Mouse (Mus musculus): ENCODE results near the gene Krt86.
A peak's percentile ranks its signal among the peaks of the same experiment; 100 is the strongest.

The Krt86 gene

GRCm38 (mm10) chr15:101472952-101473528 is at the start of gene Krt86:
Krt86 (plus strand) TSS chr15:101473478.
- no peak for DNase-seq (ENCODE audit: low spot score)

- no peak for DNase-seq (ENCODE audit: low spot score)
Observed at GRCm38 (mm10) chr15:101424914-101425313, 48.4 kb upstream of the Krt86 start.

GRCm38 (mm10) chr15:101436611-101437010 is 36.7 kb upstream of the Krt86 start:
- no peak for DNase-seq (ENCODE audit: low spot score)

- DNase-seq (ENCODE audit: low spot score) = no peak
Observed at GRCm38 (mm10) chr15:101438555-101438954, 34.7 kb upstream of the Krt86 start, which contains the start of gene Krt87. Krt87 (minus strand) TSS chr15:101438804.

GRCm38 (mm10) chr15:101440837-101441236 is 32.4 kb upstream of the Krt86 start:
- no peak for DNase-seq (ENCODE audit: low spot score)

- DNase-seq (ENCODE audit: low spot score) = no peak
Observed at GRCm38 (mm10) chr15:101446572-101446971, 26.7 kb upstream of the Krt86 start.

GRCm38 (mm10) chr15:101447444-101447843 is 25.8 kb upstream of the Krt86 start, which contains the start of gene Krt88:
Krt88 (plus strand) TSS chr15:101447744.
- no peak for DNase-seq (ENCODE audit: low spot score)

GRCm38 (mm10) chr15:101453093-101453736 is 20.1 kb upstream of the Krt86 start:
- peak; percentile 6 for DNase-seq (ENCODE audit: low spot score)

- DNase-seq (ENCODE audit: low spot score) = no peak
Observed at GRCm38 (mm10) chr15:101454774-101455173, 18.5 kb upstream of the Krt86 start.

GRCm38 (mm10) chr15:101455292-101455691 is 18.0 kb upstream of the Krt86 start:
- no peak for DNase-seq (ENCODE audit: low spot score)

GRCm38 (mm10) chr15:101455891-101456290 is 17.4 kb upstream of the Krt86 start:
- DNase-seq (ENCODE audit: low spot score) = no peak

GRCm38 (mm10) chr15:101458361-101458930 is 14.8 kb upstream of the Krt86 start:
- DNase-seq (ENCODE audit: low spot score) = no peak

GRCm38 (mm10) chr15:101459283-101459682 is 14.0 kb upstream of the Krt86 start:
- no peak for DNase-seq (ENCODE audit: low spot score)

- DNase-seq (ENCODE audit: low spot score) = no peak
Observed at GRCm38 (mm10) chr15:101463651-101464050, 9.6 kb upstream of the Krt86 start, which contains the start of gene Krt81. Krt81 (minus strand) TSS chr15:101463751.

- DNase-seq (ENCODE audit: low spot score) = no peak
Observed at GRCm38 (mm10) chr15:101469093-101469492, 4.2 kb upstream of the Krt86 start.

- DNase-seq (ENCODE audit: low spot score) = no peak
Observed at GRCm38 (mm10) chr15:101479007-101479665, 5.9 kb downstream of the Krt86 start.

GRCm38 (mm10) chr15:101479666-101480060 is 6.4 kb downstream of the Krt86 start:
- DNase-seq (ENCODE audit: low spot score) = no peak

- no peak for DNase-seq (ENCODE audit: low spot score)
Observed at GRCm38 (mm10) chr15:101482056-101482455, 8.8 kb downstream of the Krt86 start.

GRCm38 (mm10) chr15:101483646-101484045 is 10.4 kb downstream of the Krt86 start:
- DNase-seq (ENCODE audit: low spot score) = no peak

GRCm38 (mm10) chr15:101484939-101485338 is 11.7 kb downstream of the Krt86 start:
- no peak for DNase-seq (ENCODE audit: low spot score)

- DNase-seq (ENCODE audit: low spot score) = no peak
Observed at GRCm38 (mm10) chr15:101485911-101486635, 12.8 kb downstream of the Krt86 start.

- DNase-seq (ENCODE audit: low spot score) = no peak
Observed at GRCm38 (mm10) chr15:101491431-101491830, 18.2 kb downstream of the Krt86 start, which contains the start of gene Krt83. Krt83 (minus strand) TSS chr15:101491512.
